Mouse (Mus musculus): ENCODE measurements at regions not wholly inside any gene's neighbourhood (a gene's known extent, or its start where the extent isn't known, plus 50 kb on each side); places are given as distances from the start of the nearest gene placed in this dataset.

GRCm38 (mm10) chr15:68375166-68375565 lies 1874.5 kb upstream of the Lrrc6 start:
- no peak for TF ChIP-seq CTCF (IDR thresholded peaks at IDR 0.05; ENCODE audit: borderline replicate concordance, insufficient read depth, low read length)
- TF ChIP-seq POLR2A (IDR thresholded peaks at IDR 0.05; ENCODE audit: low read depth, low read length): no peak

Measured in embryonic fibroblast, embryonic 13.5 days (primary cell).